Mouse (Mus musculus): ENCODE data around the gene Rhox3c.
"Not testable (repeated sequence)": the region's sequence is repeated elsewhere in the genome, so short reads cannot be mapped to it uniquely, and the experiment has no call there.

The Rhox3c gene

DNA sequence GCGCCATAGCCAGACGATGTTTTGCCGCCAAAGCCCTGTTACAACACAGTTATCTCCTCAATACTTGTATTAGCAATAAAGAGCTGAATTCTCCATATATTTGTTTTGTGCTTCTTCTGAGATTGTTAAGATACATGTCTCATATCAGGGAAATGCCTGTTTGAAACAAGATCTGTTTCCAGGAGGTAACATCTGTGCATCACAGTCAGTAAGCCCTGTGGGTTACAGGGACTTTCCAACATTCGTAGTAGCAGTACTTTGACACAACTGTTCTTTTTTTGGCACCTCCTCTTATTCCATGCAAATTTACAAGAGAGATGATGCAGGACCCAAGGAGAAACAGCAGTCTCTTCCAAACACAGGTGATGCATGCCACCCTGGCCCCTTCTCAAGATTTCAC is at the start of gene Rhox3c:
Gene Rhox3c, plus strand, starts transcription at position 301 of the 400 bp plus-strand sequence.
- not testable (repeated sequence) for DNase-seq (ENCODE audit: low spot score)

DNA sequence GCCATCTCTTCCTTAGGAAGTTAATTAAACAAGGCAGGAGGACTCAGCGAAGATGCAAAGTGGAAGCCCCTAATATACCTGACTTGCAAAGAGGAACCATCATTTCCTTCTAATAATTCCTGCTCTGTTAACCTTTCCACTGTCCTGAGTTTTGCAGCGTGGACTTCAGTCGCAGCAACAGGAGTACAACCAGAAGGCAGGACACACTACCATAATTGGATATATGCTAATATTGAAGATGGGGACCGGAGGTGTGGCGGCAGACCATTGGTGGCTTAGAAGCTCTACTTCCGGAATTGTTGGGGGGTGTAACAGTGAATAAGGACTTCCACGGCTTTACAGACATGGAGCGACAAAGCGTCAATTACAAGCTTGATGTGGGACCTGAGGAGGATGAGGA is 46.6 kb upstream of the Rhox3c start, which contains the start of gene Rhox2b:
Gene Rhox2b, plus strand, starts transcription at position 301 of the 400 bp plus-strand sequence.
- not testable (repeated sequence) for DNase-seq (ENCODE audit: low spot score)

DNA sequence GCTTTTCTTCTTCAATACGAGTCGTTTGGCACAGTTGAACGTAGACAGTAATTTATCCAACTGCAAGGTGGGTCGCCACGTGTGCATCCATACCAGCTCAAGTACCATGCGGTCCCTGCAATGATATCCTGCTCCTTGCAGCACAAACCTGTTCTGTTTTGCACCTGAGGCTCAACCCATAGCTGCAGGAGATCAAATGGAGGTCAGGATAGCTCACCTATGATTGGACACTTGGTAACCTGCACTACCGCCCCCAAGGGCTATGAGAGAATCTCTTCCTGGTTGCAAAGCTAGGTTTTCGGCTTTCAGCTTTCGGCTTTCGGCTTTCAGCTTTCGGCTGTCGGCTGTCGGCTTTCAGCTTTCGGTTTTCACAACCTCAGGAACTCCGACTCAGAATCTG is 26.2 kb upstream of the Rhox3c start, which contains the start of gene Rhox4b:
Gene Rhox4b, plus strand, starts transcription at position 301 of the 400 bp plus-strand sequence.
- not testable (repeated sequence) for DNase-seq (ENCODE audit: low spot score)

DNA sequence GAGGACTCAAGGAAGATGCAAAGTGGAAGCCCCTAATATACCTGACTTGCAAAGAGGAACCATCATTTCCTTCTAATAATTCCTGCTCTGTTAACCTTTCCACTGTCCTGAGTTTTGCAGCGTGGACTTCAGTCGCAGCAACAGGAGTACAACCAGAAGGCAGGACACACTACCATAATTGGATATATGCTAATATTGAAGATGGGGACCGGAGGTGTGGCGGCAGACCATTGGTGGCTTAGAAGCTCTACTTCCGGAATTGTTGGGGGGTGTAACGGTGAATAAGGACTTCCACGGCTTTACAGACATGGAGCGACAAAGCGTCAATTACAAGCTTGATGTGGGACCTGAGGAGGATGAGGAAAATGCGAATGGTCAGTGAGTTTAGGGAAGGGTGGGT is 5.0 kb upstream of the Rhox3c start, which contains the start of gene Rhox2c:
Gene Rhox2c, plus strand, starts transcription at position 301 of the 400 bp plus-strand sequence.
- not testable (repeated sequence) for DNase-seq (ENCODE audit: low spot score)

DNA sequence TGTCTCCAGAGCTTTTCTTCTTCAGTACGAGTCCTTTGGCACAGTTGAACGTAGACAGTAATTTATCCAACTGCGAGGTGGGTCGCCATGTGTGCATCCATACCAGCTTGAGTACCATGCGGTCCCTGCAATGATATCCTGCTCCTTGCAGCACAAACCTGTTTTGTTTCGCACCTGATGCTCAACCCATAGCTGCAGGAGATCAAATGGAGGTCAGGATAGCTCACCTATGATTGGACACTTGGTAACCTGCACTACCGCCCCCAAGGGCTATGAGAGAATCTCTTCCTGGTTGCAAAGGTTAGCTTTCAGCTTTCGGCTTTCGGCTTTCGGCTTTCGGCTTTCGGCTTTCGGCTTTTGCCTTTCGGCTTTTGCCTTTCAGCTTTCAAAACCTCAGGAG is 21.7 kb downstream of the Rhox3c start, which contains the start of gene Rhox4c:
Gene Rhox4c, plus strand, starts transcription at position 301 of the 400 bp plus-strand sequence.
- not testable (repeated sequence) for DNase-seq (ENCODE audit: low spot score)

DNA sequence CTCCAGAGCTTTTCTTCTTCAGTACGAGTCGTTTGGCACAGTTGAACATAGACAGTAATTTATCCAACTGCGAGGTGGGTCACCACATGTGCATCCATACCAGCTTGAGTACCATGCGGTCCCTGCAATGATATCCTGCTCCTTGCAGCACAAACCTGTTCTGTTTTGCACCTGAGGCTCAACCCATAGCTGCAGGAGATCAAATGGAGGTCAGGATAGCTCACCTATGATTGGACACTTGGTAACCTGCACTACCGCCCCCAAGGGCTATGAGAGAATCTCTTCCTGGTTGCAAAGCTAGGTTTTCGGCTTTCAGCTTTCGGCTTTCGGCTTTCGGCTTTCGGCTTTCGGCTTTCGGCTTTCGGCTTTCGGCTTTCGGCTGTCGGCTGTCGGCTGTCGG is 55.7 kb downstream of the Rhox3c start, which contains the start of gene Rhox4d:
Gene Rhox4d, plus strand, starts transcription at position 301 of the 400 bp plus-strand sequence.
- not testable (repeated sequence) for DNase-seq (ENCODE audit: low spot score)
